Mouse (Mus musculus) stomach, postnatal 0 days (tissue): ENCODE measurements around the gene Crtc3.

ENCODE experiments used
- CTCF ChIP-seq: IDR thresholded peaks from 2 replicates; pipeline ENCODE4 v1.5.1; 2016; ENCODE audit warnings: antibody characterized with exemption, low read depth, mild to moderate bottlenecking, moderate library complexity
- EP300 ChIP-seq: optimal IDR thresholded peaks from 2 replicates; pipeline ENCODE3; 2016; ENCODE audit warnings: antibody characterized with exemption

DNA sequence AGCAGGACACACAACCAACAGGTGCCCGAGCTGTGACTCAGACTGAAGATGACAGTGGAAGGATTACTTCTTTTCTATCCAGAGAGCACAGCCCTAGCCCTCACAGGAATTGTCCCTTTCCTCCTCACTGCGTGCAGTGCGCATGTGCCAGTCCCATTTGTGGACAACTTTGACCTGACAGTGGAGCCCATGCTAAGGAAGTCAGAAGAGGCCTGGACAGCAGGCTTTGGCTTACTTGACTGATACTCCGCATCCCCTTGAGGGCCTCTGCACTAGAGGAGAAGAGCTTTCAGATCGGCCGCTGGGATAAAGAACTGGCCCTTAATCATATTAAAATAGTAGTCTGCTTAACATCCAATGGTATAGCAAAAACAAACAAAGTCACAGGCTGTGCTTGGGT lies 17.8 kb downstream of the Crtc3 start:
- TF ChIP-seq CTCF (no peak), EP300 (no peak)
